Mouse (Mus musculus): ENCODE measurements around the gene Esrrg.

GRCm38 (mm10) chr1:187830937-187831336 is 222.3 kb downstream of the Esrrg start:
- TF ChIP-seq CTCF (IDR thresholded peaks at IDR 0.05; ENCODE audit: borderline replicate concordance, insufficient read depth, low read length), result no peak
- no peak for TF ChIP-seq POLR2A (IDR thresholded peaks at IDR 0.05; ENCODE audit: low read depth, low read length)

Measured in embryonic fibroblast, embryonic 13.5 days (primary cell).